Mouse (Mus musculus) small intestine, adult 2 months (tissue): Measurements from ENCODE around the gene Tns1.

Source experiments
- CTCF ChIP-seq: fragments of 200-500 bp; IDR thresholded peaks from 2 replicates; pipeline ENCODE4 v1.5.1; 2012; ENCODE audit warnings: low read depth, mild to moderate bottlenecking, control low read depth, inconsistent platforms, low read length, moderate library complexity, mixed read lengths; ENCODE audit not compliant: insufficient replicate concordance, insufficient read length; ENCODE audit errors: extremely low read depth
- POLR2A ChIP-seq: fragments of 200-500 bp; IDR thresholded peaks from 2 replicates; pipeline ENCODE4 v1.6.1; 2012; ENCODE audit warnings: low read depth, mild to moderate bottlenecking, control low read depth, inconsistent platforms, low read length, moderate library complexity

DNA sequence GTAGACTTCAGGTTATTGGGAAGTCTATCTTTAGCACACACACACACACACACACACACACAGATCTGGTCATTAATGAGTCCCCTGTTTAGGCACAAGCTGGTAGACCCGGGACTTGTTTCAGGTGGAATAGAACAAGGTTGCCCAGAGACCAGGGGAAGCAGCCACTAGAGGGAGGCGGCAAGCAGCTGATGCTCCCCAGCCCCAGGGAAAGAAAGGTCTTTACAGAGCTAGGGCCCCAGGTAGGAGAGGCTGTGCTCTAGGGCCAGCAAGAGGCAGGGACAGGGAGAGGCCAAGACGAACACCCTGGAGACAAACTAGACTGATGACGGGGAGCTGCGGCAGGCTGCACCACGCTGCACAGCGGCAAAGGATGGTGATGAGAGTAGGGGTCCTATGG is 198.0 kb downstream of the Tns1 start:
- TF ChIP-seq POLR2A (no peak), CTCF (no peak)
